Mouse (Mus musculus) adrenal gland, postnatal 14 days (tissue): ENCODE data around the gene Qsox2. TPM values are rescaled to one million over a fixed set of nuclear protein-coding genes. Genes with fewer than 3 reads are reported as not detected.

ENCODE experiments used
- DNase-seq: peaks from one replicate; pipeline ENCODE4 v3.0.0; 2021; ENCODE audit warnings: mixed read lengths
- long read RNA-seq, 2 experiments: library from polyadenylated mRNA; stranded (forward); transcript quantifications; one replicate each; pipeline ENCODE4 v2.0.0; 2021
- total RNA-seq: library from RNA; stranded (reverse); gene quantifications from 2 replicates; pipeline ENCODE4 v1.2.3, GENCODE M21; 2021

Qsox2 gene
- total RNA-seq: 18.6 and 19.0 TPM in 2 replicates
- long read RNA-seq, experiment 1, transcript Qsox2-201 (13 exons, 2,559 nt): major isoform, 6 of 29 reads
- long read RNA-seq, experiment 1, partial matches to known transcripts: 22 of 29 reads
- long read RNA-seq, experiment 1, other reads (novel, unspliced or antisense): 1 of 29 reads
- long read RNA-seq, experiment 2, transcript Qsox2-201 (13 exons, 2,559 nt): major isoform, 5 of 17 reads
- long read RNA-seq, experiment 2, partial matches to known transcripts: 10 of 17 reads
- long read RNA-seq, experiment 2, other reads (novel, unspliced or antisense): 2 of 17 reads

- peak; percentile 98 for DNase-seq
Observed at GRCm38 (mm10) chr2:26237290-26237782, at the start of gene Qsox2. TSS of gene Qsox2 (minus strand) at chr2:26237525.

- no peak for DNase-seq
Observed at GRCm38 (mm10) chr2:26286391-26286790, 49.1 kb upstream of the Qsox2 start.

- peak; percentile 53 for DNase-seq
Observed at GRCm38 (mm10) chr2:26285804-26286203, 48.5 kb upstream of the Qsox2 start.

GRCm38 (mm10) chr2:26280594-26280993, 43.3 kb upstream of the Qsox2 start:
- DNase-seq: peak; percentile 29

- DNase-seq: no peak
Observed at GRCm38 (mm10) chr2:26279712-26280111, 42.4 kb upstream of the Qsox2 start.

- DNase-seq: peak; percentile 69
Observed at GRCm38 (mm10) chr2:26273611-26274010, 36.3 kb upstream of the Qsox2 start.

GRCm38 (mm10) chr2:26268216-26268615, 30.9 kb upstream of the Qsox2 start:
- peak; percentile 59 for DNase-seq

GRCm38 (mm10) chr2:26266066-26266742, 28.9 kb upstream of the Qsox2 start:
- no peak for DNase-seq

GRCm38 (mm10) chr2:26265095-26265494, 27.8 kb upstream of the Qsox2 start:
- DNase-seq: no peak

GRCm38 (mm10) chr2:26264646-26265045, 27.3 kb upstream of the Qsox2 start:
- no peak for DNase-seq

GRCm38 (mm10) chr2:26257315-26258096, 20.2 kb upstream of the Qsox2 start:
- DNase-seq: no peak

- DNase-seq: no peak
Observed at GRCm38 (mm10) chr2:26254816-26255215, 17.5 kb upstream of the Qsox2 start.

GRCm38 (mm10) chr2:26252514-26253206, 15.3 kb upstream of the Qsox2 start:
- DNase-seq: no peak

- no peak for DNase-seq
Observed at GRCm38 (mm10) chr2:26247531-26247930, 10.2 kb upstream of the Qsox2 start.

- DNase-seq: no peak
Observed at GRCm38 (mm10) chr2:26240841-26241240, 3.5 kb upstream of the Qsox2 start.

- DNase-seq: no peak
Observed at GRCm38 (mm10) chr2:26240330-26240729, 3.0 kb upstream of the Qsox2 start.

- no peak for DNase-seq
Observed at GRCm38 (mm10) chr2:26236681-26237289, 540 bp downstream of the Qsox2 start.

GRCm38 (mm10) chr2:26234771-26235170, 2.6 kb downstream of the Qsox2 start:
- DNase-seq: no peak

GRCm38 (mm10) chr2:26234253-26234652, 3.1 kb downstream of the Qsox2 start:
- DNase-seq: no peak

- DNase-seq: no peak
Observed at GRCm38 (mm10) chr2:26231366-26231765, 6.0 kb downstream of the Qsox2 start.

GRCm38 (mm10) chr2:26230253-26230652, 7.1 kb downstream of the Qsox2 start:
- no peak for DNase-seq

GRCm38 (mm10) chr2:26227788-26228187, 9.5 kb downstream of the Qsox2 start:
- DNase-seq: peak; percentile 44
